Mouse (Mus musculus): ENCODE data around the gene Gm9268.
"Not testable (repeated sequence)": the region's sequence is repeated elsewhere in the genome, so short reads cannot be mapped to it uniquely, and the experiment has no call there.

Gene Gm9268

GRCm38 (mm10) chr7:43018465-43018864 is at the start of gene Gm9268:
Gm9268 (plus strand) TSS chr7:43018765.
- DNase-seq = not testable (repeated sequence)

- no peak for DNase-seq
These were observed 38.5 kb upstream of the Gm9268 start for GRCm38 (mm10) chr7:42980098-42980497.

DNA sequence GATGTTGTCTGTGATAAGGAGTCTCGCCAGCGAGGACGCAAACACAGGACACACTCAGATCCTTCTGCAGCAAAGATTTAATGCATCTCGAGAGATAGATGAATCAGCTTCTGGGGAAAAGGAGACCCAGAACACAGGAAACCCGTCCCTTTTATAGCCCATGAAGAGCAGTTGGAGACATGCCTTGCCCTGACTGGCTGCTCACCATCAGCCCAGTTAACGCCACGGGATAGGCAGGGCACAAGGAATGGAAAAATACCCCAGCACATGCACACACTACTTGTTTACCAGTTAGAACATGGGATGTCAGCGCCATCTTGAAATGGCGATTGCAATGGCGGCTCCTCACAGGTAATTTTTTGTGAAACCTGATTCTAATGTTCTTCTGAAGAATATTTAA is 37.8 kb upstream of the Gm9268 start:
- no peak for DNase-seq

- no peak for DNase-seq
These were observed 59.3 kb downstream of the Gm9268 start for GRCm38 (mm10) chr7:43077831-43078230.
